Mouse (Mus musculus): ENCODE data around the gene Fa2h. TPM values are rescaled to one million over a fixed set of nuclear protein-coding genes. Genes with fewer than 3 reads are reported as not detected.

The Fa2h gene
- polyA plus RNA-seq, 1 experiment from 2014 or later: not detected

DNA sequence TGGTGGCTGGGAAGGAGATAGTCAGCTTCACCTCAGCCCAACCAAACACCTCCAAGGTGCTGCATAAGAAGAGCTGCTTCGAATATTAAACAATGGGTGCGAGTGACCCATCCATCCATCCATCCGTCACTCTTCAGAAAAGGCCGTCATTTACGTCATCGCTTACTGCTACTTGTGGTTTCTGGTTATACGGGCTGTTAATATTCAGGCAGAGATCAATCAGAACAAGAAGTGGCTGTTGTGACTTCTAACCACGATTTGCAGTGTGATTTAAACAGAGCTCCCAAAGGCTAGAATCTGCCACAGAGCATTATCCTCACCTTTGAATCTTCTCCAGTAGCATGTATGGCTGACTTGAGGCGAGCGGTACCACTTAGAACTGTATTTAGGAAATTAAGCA, 23.6 kb upstream of the Fa2h start:
- no peak for DNase-seq (ENCODE audit: low spot score)
- Histone ChIP-seq H3K27me3 (ENCODE audit: control insufficient read depth, insufficient read depth, low read length) (no peaks in the 10 kb centered on the region), H3K4me2 (ENCODE audit: low read depth, severe bottlenecking) (no peak overlapping the region), H3K36me3 (ENCODE audit: control insufficient read depth, insufficient read depth, low read length) (no peaks in the 10 kb centered on the region), H3K9me3 (ENCODE audit: control insufficient read depth, low read length) (no peaks in the 10 kb centered on the region), H3K9ac (ENCODE audit: low read length) (no peak overlapping the region), H3K4me1 (ENCODE audit: control insufficient read depth, insufficient read depth, low read length) (no peaks in the 10 kb centered on the region), H3K27ac (replicated peaks; ENCODE audit: low read depth, low read length) (no peak overlapping the region), H3K4me3 (ENCODE audit: low read depth, low read length) (no peak overlapping the region)
- ATAC-seq (ENCODE audit: insufficient number of reproducible peaks, low FRiP score, low TSS enrichment, low read depth): no peak
- WGBS: 82% methylated on average over 10 of the region's 10 CpGs

DNA sequence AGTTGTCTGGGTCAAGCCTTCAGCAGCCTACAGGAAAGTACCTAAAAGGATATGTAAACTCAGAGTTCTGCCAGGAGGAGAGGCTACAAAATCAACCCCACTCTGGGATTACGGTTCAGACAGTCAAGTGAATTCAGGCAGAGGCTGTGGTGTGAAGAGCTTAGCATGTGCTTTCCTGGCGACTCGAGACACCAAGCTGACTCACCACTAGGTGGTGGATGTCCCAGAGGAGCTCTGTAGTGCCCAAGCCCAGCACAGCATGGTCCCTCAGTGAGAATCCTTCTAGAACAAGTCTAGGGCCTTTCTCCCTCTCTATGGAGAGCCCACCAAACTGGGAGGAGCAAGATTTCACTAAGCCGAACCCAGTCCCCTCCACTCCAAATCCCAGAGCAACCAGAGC, 9.8 kb upstream of the Fa2h start:
- Histone ChIP-seq H3K9me3 (ENCODE audit: control insufficient read depth, low read length) (no peaks in the 10 kb centered on the region), H3K27me3 (ENCODE audit: control insufficient read depth, insufficient read depth, low read length) (no peaks in the 10 kb centered on the region), H3K4me1 (ENCODE audit: control insufficient read depth, insufficient read depth, low read length) (no peaks in the 10 kb centered on the region), H3K4me3 (ENCODE audit: low read depth, low read length) (no peak overlapping the region), H3K4me2 (ENCODE audit: low read depth, severe bottlenecking) (no peak overlapping the region), H3K36me3 (ENCODE audit: control insufficient read depth, insufficient read depth, low read length) (no peaks in the 10 kb centered on the region), H3K27ac (replicated peaks; ENCODE audit: low read depth, low read length) (no peak overlapping the region), H3K9ac (ENCODE audit: low read length) (no peak overlapping the region)
- no peak for DNase-seq (ENCODE audit: low spot score)
- no peak for ATAC-seq (ENCODE audit: insufficient number of reproducible peaks, low FRiP score, low TSS enrichment, low read depth)
- 46% methylated on average over 4 of the region's 4 CpGs for WGBS

DNA sequence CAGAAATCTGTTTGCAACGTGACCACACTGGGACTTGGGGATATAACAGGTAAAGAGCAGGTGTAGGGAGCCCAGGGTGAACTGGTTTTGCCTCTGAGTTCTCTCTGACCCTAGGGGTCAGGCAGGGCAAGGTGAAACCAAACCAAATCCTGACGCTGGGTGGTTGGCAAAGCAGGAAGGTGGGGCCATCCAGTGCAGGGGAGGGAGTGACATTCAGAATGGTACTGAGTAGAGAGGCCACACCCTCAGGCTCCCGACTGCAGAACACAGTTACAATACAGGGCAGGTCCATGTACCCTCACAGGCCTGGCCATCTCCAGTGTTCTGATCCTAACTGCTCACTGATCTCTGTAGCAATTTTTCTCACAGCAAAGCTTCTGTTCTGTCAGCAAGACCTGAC, 2.4 kb downstream of the Fa2h start:
- Histone ChIP-seq H3K4me1 (ENCODE audit: control insufficient read depth, insufficient read depth, low read length) (no peaks in the 10 kb centered on the region), H3K27ac (replicated peaks; ENCODE audit: low read depth, low read length) (no peak overlapping the region), H3K4me2 (ENCODE audit: low read depth, severe bottlenecking) (no peak overlapping the region), H3K4me3 (ENCODE audit: low read depth, low read length) (no peak overlapping the region), H3K9me3 (ENCODE audit: control insufficient read depth, low read length) (no peaks in the 10 kb centered on the region), H3K36me3 (ENCODE audit: control insufficient read depth, insufficient read depth, low read length) (no peaks in the 10 kb centered on the region), H3K27me3 (ENCODE audit: control insufficient read depth, insufficient read depth, low read length) (peaks cover 30% of the 10 kb centered on the region), H3K9ac (ENCODE audit: low read length) (no peak overlapping the region)
- no peak for DNase-seq (ENCODE audit: low spot score)
- no peak for ATAC-seq (ENCODE audit: insufficient number of reproducible peaks, low FRiP score, low TSS enrichment, low read depth)
- 17% methylated on average over 3 of the region's 3 CpGs for WGBS

DNA sequence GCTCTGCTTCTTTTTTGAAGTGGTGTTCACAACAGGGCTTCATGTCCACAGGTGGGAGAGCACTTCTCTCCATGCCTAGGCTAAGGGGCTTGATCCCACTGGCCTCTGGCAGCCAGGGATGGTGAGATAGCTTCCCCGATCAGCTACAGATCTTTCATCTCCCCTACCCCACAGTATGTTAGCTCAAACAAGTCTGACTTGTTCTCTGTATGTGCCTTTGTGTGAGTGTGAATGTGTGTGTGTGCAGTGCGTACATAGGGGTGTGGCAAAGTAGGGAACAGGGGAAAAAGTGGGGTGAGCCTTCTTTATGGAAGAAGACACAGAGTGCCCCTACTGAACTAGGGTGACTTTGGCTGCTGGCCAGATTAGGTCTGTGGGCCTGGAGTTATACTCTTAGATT, 2.8 kb downstream of the Fa2h start:
- no peak for ATAC-seq (ENCODE audit: insufficient number of reproducible peaks, low FRiP score, low TSS enrichment, low read depth)
- H3K27me3 ChIP-seq (ENCODE audit: control insufficient read depth, insufficient read depth, low read length): peaks cover 30% of the 10 kb centered on the region
- WGBS: 86% methylated on average over 2 of the region's 2 CpGs

DNA sequence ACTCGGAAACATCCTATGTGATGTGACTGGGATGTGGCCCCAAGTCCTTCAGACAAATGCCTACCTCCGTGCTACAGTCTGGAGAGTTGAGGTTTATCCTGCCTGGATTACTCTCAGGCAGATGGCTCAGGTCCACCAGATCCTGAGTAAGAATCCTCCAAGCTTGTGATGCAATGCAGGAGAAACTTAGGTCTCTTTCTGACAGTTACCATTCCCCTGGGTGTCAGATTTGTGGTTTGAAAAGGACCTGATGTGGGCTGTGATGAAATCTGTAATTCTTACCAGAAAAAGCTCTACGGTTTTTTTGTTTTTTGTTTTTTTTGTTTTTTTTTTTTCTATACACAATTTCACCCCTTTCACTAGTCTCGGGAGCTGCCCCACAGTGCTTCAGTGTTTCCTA, 4.0 kb downstream of the Fa2h start:
- Histone ChIP-seq H3K9me3 (ENCODE audit: control insufficient read depth, low read length) (no peaks in the 10 kb centered on the region), H3K27ac (replicated peaks; ENCODE audit: low read depth, low read length) (no peak overlapping the region), H3K27me3 (ENCODE audit: control insufficient read depth, insufficient read depth, low read length) (peaks cover 30% of the 10 kb centered on the region), H3K4me2 (ENCODE audit: low read depth, severe bottlenecking) (no peak overlapping the region), H3K4me3 (ENCODE audit: low read depth, low read length) (no peak overlapping the region), H3K9ac (ENCODE audit: low read length) (no peak overlapping the region), H3K4me1 (ENCODE audit: control insufficient read depth, insufficient read depth, low read length) (no peaks in the 10 kb centered on the region), H3K36me3 (ENCODE audit: control insufficient read depth, insufficient read depth, low read length) (no peaks in the 10 kb centered on the region)
- WGBS: 76% methylated on average over 4 of the region's 4 CpGs
- DNase-seq (ENCODE audit: low spot score): no peak
- no peak for ATAC-seq (ENCODE audit: insufficient number of reproducible peaks, low FRiP score, low TSS enrichment, low read depth)

More for the DNA sequence above, 2.8 kb downstream of the Fa2h start:
- Histone ChIP-seq H3K4me2 (ENCODE audit: low read depth, severe bottlenecking) (no peak overlapping the region), H3K36me3 (ENCODE audit: control insufficient read depth, insufficient read depth, low read length) (no peaks in the 10 kb centered on the region), H3K9me3 (ENCODE audit: control insufficient read depth, low read length) (no peaks in the 10 kb centered on the region), H3K4me3 (ENCODE audit: low read depth, low read length) (no peak overlapping the region), H3K9ac (ENCODE audit: low read length) (no peak overlapping the region), H3K4me1 (ENCODE audit: control insufficient read depth, insufficient read depth, low read length) (no peaks in the 10 kb centered on the region), H3K27ac (replicated peaks; ENCODE audit: low read depth, low read length) (no peak overlapping the region)
- no peak for DNase-seq (ENCODE audit: low spot score)

DNA sequence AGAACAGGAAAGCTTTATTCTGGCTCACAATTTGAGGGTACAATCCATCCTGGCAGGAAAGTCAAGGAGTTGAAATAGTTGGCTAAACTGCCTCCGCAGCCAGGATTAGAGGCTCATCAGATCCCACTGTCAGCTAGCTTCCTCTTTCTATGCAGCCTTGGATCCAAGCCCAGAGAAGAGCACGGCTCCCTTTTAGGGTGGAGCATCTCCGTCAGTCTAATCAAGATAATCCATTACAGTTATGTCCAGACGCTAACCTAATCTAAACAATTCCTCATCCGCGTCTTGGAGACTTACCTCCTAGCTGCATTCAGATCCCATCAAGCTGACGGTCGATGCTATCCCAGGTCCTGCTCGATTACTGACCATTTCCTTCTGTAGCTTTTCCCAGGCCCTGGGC, 7.7 kb downstream of the Fa2h start:
- Histone ChIP-seq H3K27me3 (ENCODE audit: control insufficient read depth, insufficient read depth, low read length) (0 out of 2 replicates have a peak, but pooled peaks cover 2% of the 10 kb centered on the region), H3K9ac (ENCODE audit: low read length) (no peak overlapping the region), H3K27ac (replicated peaks; ENCODE audit: low read depth, low read length) (no peak overlapping the region), H3K4me3 (ENCODE audit: low read depth, low read length) (no peak overlapping the region), H3K4me1 (ENCODE audit: control insufficient read depth, insufficient read depth, low read length) (no peaks in the 10 kb centered on the region), H3K36me3 (ENCODE audit: control insufficient read depth, insufficient read depth, low read length) (no peaks in the 10 kb centered on the region), H3K4me2 (ENCODE audit: low read depth, severe bottlenecking) (no peak overlapping the region), H3K9me3 (ENCODE audit: control insufficient read depth, low read length) (no peaks in the 10 kb centered on the region)
- DNase-seq (ENCODE audit: low spot score) (no peak), ATAC-seq (ENCODE audit: insufficient number of reproducible peaks, low FRiP score, low TSS enrichment, low read depth) (no peak)
- WGBS: 83% methylated on average over 9 of the region's 9 CpGs

DNA sequence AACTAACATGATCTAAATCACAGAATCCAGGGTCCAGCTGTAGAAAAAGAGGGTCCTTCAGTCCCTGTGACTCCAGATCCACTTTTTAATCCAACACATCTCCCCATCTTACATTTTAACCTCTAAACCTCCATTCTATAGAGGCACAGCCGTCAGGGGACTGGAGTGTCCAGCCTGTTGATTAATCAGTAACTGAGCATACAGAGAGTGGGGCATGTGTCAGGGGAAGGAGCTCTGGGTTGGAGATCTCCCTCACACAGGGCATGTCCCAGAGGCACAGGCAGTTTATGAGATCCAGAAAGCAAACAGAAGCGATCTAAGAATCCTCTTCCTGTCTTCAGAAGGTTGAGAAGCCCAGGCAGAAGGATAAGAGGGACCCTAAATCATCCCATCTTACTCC, 9.0 kb downstream of the Fa2h start:
- Histone ChIP-seq H3K4me2 (ENCODE audit: low read depth, severe bottlenecking) (no peak overlapping the region), H3K9ac (ENCODE audit: low read length) (no peak overlapping the region), H3K36me3 (ENCODE audit: control insufficient read depth, insufficient read depth, low read length) (no peaks in the 10 kb centered on the region), H3K9me3 (ENCODE audit: control insufficient read depth, low read length) (no peaks in the 10 kb centered on the region), H3K27me3 (ENCODE audit: control insufficient read depth, insufficient read depth, low read length) (no peaks in the 10 kb centered on the region), H3K4me3 (ENCODE audit: low read depth, low read length) (no peak overlapping the region), H3K27ac (replicated peaks; ENCODE audit: low read depth, low read length) (no peak overlapping the region), H3K4me1 (ENCODE audit: control insufficient read depth, insufficient read depth, low read length) (no peaks in the 10 kb centered on the region)
- 39% methylated on average over 2 of the region's 2 CpGs for WGBS
- ATAC-seq (ENCODE audit: insufficient number of reproducible peaks, low FRiP score, low TSS enrichment, low read depth) (no peak), DNase-seq (ENCODE audit: low spot score) (no peak)

DNA sequence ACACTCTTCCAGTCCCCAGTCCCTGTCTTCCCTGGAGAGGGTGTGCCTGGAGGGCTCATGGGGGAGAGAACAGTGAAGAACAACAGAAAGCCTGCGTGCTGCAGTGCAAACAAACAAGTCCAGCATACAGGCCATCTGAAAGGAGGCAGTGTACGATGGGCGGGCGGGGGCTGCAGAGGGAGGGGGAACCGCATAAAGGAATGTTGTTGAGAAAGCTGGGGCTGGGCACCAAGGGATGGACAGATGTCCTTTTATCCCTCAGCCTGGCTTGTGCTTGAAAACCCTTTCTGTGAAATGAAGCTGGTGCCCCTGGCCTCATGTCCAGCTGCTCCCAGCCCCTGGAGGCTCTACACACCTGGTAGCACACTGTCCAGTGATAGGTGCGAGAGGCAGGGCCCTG, 18.4 kb downstream of the Fa2h start:
- Histone ChIP-seq H3K9me3 (ENCODE audit: control insufficient read depth, low read length) (no peaks in the 10 kb centered on the region), H3K27ac (replicated peaks; ENCODE audit: low read depth, low read length) (no peak overlapping the region), H3K4me1 (ENCODE audit: control insufficient read depth, insufficient read depth, low read length) (no peaks in the 10 kb centered on the region), H3K9ac (ENCODE audit: low read length) (no peak overlapping the region), H3K36me3 (ENCODE audit: control insufficient read depth, insufficient read depth, low read length) (no peaks in the 10 kb centered on the region), H3K27me3 (ENCODE audit: control insufficient read depth, insufficient read depth, low read length) (no peaks in the 10 kb centered on the region), H3K4me3 (ENCODE audit: low read depth, low read length) (no peak overlapping the region), H3K4me2 (ENCODE audit: low read depth, severe bottlenecking) (no peak overlapping the region)
- ATAC-seq (ENCODE audit: insufficient number of reproducible peaks, low FRiP score, low TSS enrichment, low read depth): no peak
- WGBS: 82% methylated on average over 6 of the region's 6 CpGs
- no peak for DNase-seq (ENCODE audit: low spot score)

DNA sequence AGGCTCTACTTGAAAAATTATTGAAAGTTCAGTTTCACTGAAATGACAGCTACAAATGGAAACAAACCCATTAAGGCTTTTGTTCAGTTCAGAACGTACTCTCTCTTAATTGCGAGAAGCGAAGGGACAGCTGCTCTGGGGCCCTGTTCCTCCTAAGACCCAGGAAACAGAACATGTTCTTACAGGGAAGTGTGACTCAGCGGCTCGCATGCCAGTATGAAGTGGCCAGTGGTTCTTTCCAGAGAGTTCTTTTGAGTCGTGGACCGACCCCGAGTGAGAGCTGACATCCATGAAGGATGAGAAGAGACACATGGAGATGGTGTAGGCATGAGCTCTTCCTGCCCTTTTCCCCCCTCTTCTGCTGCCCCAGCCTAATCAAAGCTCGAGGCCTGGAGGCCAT, 23.9 kb downstream of the Fa2h start:
- no peak overlapping the region for H3K4me3 ChIP-seq (ENCODE audit: low read depth, low read length)
- WGBS: 84% methylated on average over 9 of the region's 9 CpGs
- no peak overlapping the region for H3K27ac ChIP-seq (replicated peaks; ENCODE audit: low read depth, low read length)
- H3K4me2 ChIP-seq (ENCODE audit: low read depth, severe bottlenecking): no peak overlapping the region
- H3K4me1 ChIP-seq (ENCODE audit: control insufficient read depth, insufficient read depth, low read length): no peaks in the 10 kb centered on the region
- no peaks in the 10 kb centered on the region for H3K36me3 ChIP-seq (ENCODE audit: control insufficient read depth, insufficient read depth, low read length)
- ATAC-seq (ENCODE audit: insufficient number of reproducible peaks, low FRiP score, low TSS enrichment, low read depth): no peak
- H3K9ac ChIP-seq (ENCODE audit: low read length): no peak overlapping the region
- DNase-seq (ENCODE audit: low spot score): no peak
- H3K27me3 ChIP-seq (ENCODE audit: control insufficient read depth, insufficient read depth, low read length): no peaks in the 10 kb centered on the region
- H3K9me3 ChIP-seq (ENCODE audit: control insufficient read depth, low read length): no peaks in the 10 kb centered on the region
